Mouse (Mus musculus): ENCODE measurements around the gene Tlnrd1.

- TF ChIP-seq CTCF (IDR thresholded peaks at IDR 0.05; ENCODE audit: extremely low read depth, insufficient read length, insufficient replicate concordance, low read depth, low read length) (no peak), POLR2A (IDR thresholded peaks at IDR 0.05; ENCODE audit: low read depth, low read length) (no peak)
These were observed 5.2 kb downstream of the Tlnrd1 start for GRCm38 (mm10) chr7:83878676-83879448.
